Mouse (Mus musculus) CH12F3 (cell line): ENCODE measurements around the gene Tmem230.

Experiments
- in situ Hi-C: fragments of 300-500 bp; cut with MboI; formaldehyde crosslinking; loops from 2 replicates; pipeline ENCODE4 v1.14.3; 2020; ENCODE audit warnings: low sequenced_read_pairs

Gene Tmem230

DNA sequence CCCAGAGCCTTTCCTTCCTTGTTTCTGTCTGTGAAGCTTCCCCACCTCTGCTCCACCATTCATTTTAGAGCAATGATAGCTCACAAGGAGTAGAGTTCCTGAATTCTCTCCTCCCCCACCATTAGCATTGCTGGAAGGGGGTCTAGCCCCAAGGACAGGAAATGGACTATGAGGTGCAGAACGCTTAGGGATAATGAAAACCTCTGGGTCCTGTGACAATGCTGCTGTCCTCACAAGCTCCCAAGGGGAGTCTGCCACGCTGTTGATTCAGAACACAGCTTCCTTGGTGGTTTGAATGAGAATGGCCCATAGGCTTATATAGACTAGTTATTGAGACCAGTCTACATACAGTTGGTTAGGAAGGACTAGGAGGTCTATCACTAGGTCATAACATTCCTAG is 12.3 kb downstream of the Tmem230 start:
- in situ Hi-C loops, result no loop called here

DNA sequence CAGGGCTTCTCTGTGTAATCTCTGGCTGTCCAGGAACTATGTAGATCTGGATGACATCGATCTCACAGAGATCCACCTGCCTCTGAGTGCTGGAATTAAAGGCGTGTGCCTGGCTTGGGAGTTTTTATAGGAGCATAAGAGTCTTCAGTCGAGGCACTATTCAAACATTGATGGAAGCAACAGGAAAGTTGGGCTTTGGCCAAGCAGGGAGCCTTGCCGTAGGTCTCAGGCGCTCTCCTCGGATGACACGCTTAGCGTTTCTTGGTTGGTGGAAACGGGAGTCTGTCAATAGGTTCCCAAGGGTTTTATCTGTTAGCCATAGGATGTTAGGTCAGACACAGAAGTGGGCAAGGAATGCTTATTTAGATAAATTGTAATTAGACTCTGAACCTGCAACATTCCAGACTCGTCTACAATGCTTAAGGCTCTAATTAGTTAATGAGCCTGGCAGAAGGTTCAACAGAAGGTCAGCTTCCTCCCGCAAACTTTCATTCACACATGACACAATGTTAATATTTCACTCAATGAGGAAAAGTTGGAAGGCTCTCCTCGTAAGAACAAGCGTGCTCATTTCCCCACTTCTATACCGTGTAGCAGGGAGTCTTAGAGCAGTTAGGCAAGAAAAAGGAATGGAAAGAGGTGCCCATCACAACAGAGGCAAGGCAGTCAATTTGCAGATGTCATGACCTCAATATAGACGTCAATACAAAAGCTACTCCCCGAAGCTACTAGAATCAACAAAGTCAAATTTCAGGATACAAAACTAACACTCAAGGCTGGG is 13.4 kb downstream of the Tmem230 start:
- in situ Hi-C loops, result no loop called here

DNA sequence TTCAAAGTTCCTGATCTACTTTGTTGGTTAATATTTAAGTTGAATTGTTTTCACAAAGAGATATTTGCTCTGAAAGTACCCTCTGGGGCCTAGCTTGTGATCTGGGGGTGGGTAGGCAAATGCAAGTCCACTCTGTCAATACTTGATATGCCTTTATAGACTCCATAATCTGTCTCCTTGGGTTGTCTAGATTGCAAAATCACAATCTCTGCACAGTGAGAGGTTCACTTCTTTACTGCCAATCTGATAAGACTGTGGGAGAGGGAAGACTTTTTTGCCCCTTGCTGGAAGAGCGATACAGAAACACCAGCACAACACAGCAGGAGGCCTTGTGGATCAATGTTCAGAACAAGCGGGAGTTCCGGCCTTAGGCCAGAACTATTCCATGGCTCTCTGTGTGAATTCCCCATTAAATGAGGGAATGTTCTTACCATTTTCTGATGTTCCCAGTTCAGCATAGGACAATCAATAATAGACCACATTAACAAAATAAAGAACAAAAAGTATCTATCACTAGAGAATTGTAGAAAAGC is 15.1 kb downstream of the Tmem230 start:
- in situ Hi-C loops, result no loop called here

DNA sequence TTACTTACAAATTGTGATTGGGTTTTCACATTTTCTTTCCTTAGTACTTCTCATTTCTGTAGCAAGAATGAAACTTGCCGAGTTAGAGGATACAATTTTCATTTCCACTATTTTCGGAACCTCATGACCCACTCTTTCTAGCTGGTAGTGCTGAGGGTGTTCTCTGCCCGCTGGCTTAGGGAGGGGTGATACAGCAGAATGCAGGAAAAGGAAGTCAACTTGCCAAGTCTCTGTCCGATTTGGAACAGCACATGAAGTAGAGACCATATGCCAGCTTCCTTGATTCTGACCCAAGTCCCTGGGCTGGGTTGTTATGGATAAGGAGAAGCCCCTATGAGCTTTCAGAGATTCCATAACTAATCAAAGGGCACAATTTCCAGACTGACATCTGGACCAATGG is 23.2 kb downstream of the Tmem230 start:
- in situ Hi-C loops, result no loop called here

DNA sequence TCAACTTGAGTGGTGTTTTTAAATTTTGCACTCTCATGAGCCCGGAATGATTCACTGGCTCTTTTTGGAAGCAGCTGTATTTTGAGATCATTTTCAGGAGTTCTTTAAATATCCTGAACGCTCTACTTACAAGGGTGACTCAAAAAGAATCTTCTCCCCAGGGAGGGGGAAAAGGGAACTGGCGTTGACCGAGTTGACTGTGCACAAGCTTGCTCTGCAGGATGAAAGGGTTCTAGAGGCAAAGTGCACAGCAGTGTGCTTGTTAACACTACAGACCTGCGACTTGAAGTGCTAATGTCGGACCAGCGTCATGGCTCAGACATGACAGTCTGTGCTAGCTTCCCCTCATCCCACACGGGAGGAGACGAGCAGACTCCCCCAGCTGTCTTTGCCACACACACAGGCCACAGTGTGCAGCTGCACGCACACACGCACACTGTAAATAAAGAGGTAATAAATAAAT is 26.0 kb downstream of the Tmem230 start:
- in situ Hi-C loops, result no loop called here

DNA sequence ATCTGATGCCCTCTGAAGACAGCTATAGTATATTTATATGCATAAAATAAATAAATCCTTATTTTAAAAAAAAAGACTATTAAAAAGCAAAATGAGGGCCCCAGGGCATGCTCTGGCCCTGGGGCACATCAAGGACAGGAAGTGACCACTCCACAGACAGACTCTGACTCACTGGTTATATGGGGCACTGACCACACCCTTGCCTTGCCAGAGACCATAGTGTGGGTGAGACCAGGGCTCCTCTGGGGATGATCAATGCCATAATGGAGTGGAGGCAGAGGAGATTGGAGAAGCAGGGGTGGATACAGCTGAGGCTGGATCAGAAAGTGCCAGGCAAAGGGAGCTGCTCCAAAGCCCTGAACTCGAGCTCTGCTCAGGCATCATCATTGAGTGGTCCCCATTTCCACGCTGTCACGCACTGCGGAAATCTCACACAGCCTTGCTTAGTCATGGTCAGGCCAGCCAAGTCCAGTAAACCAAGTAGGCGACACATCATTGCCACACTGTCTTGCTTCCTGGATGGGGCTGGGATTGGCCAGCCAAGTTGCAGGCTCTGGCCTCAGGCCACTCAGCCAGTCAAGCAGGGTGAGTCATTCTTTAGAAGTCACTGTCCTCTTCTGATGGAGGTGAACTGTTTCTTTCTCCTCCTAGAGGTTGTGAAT is 35.5 kb downstream of the Tmem230 start:
- in situ Hi-C loops, result no loop called here

DNA sequence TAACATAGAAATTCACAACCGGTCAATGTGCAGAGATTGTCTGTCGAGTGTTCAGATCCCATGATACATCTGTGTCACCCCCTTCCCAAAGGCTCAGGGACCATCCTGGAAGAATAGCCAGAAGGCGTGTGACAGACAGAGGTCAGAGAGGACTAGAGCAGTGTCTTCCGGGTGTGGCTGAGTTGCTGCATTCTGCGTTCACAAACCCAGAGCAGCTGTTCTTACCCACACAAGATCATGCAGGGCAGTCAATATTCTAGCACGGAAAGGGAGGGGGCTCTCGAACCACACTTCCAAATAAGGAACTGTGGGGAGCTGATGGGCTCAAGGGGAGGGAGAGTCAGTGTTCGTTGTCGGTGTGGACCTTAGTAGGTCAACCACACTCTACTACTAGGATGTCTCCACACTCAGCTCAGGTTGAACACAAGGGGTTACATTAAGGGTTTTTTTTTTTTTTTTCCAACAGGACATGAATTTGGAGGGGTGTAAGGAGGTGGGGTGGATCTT is 36.7 kb downstream of the Tmem230 start:
- in situ Hi-C loops, result no loop called here

DNA sequence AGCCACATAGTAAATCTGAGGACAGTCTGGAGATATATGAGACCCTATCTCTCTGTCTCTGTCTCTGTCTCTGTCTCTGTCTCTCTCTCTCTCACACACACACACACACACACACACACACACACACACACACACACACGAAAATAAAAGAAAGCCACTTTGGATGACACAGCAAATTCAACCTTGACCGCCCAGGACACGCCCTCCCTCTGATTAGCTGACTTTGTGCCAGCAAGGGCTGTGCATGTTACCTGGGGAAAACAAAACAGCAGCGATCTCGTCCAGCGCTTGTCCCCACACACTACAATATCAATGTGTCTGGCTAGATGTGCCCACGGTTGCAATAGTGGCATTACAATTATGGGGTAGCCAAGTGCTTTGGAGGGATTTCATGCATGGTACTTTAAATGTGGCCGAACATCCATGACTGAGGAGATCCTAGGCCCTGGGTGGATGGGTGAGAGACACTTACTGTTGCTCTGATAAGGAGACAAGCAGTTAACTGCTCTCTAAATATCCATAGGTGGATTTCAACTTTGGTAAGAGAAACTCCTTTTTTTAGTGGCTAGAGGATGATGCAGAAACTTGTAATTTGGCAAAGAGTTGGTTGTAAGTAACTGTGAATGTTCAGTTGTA is 39.2 kb downstream of the Tmem230 start:
- in situ Hi-C loops, result no loop called here

DNA sequence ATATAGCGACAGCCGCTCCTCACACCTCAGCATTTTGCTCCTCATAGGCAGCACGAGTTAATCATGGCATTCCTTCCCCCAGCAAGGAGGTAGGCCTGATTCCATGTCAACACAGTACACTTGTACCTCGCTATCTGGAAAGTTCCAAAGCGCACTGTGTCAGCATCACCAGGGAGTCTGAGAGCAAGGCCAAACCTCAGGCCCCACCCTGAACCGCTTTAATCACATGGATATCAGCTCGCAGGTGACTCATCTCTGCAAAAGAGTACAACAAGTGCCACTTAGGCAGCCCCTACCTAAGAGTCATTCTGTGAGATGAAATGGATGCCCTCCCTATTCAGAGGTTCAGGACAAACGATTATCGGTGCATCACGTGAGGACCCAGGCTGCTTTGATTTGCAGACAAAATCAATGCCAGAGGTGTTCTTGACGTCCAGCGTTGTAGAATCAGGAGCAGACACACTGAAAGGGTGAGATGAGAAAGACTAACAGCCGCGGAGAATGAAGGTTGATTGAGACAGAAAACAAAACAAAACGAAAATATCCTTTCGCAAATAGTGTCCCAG is 41.2 kb downstream of the Tmem230 start:
- in situ Hi-C loops, result no loop called here

DNA sequence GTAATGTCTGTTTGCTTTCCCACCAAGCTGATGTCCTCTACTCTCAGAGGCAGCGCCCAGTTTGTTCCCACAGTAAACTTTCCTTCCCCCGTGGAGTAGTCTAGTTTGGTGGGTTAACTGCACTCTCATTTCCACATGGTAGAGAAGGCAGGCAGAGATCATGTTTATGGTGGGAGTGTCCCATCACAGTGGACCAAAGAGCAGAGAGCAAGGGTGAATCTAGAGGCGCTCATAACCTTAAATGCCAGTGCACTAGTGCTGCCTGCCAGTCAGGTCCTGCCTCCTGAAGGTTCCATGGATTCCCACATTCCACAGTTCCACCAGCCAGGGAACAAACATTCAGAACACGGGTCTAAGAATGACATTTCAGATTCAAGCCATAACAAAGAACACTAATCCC is 42.1 kb downstream of the Tmem230 start:
- in situ Hi-C loops, result no loop called here

DNA sequence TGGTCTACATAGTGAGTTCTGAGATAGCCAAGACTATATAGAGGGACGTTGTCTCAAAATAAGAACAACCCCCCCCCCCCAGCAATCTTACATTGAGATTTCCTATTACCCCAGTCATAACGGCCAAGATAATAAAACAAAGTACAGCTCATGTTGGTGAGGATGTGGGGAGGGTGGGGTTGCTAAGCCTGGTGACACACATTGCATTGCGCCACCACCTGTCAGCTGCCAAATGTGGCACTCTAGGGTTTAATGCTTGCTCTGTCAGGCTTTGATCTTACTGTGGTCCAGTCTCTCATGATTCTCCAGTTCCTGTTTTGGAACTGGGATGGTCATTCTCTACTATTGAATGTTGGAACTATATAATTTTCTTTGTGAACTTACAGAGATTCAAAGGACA is 43.8 kb downstream of the Tmem230 start:
- in situ Hi-C loops, result no loop called here

DNA sequence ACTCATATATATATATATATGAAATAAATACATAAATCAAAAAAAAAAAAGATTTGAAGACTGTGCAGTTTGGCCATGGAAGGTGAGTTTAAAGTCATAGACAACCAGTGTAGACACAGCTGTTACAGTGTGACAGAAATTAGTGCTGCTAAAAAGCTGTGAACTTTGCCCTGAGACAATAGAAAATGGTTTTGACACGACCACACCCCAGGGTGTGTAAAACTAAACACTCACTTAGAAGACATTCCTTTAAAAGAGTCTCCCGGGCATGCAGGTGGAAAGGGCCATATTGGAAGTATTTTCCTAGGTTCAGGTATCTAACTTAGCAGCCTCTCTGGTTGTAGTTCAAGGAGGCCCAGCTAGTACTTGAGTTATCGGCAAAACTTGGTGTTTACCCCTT is 44.4 kb downstream of the Tmem230 start:
- in situ Hi-C loops, result no loop called here

DNA sequence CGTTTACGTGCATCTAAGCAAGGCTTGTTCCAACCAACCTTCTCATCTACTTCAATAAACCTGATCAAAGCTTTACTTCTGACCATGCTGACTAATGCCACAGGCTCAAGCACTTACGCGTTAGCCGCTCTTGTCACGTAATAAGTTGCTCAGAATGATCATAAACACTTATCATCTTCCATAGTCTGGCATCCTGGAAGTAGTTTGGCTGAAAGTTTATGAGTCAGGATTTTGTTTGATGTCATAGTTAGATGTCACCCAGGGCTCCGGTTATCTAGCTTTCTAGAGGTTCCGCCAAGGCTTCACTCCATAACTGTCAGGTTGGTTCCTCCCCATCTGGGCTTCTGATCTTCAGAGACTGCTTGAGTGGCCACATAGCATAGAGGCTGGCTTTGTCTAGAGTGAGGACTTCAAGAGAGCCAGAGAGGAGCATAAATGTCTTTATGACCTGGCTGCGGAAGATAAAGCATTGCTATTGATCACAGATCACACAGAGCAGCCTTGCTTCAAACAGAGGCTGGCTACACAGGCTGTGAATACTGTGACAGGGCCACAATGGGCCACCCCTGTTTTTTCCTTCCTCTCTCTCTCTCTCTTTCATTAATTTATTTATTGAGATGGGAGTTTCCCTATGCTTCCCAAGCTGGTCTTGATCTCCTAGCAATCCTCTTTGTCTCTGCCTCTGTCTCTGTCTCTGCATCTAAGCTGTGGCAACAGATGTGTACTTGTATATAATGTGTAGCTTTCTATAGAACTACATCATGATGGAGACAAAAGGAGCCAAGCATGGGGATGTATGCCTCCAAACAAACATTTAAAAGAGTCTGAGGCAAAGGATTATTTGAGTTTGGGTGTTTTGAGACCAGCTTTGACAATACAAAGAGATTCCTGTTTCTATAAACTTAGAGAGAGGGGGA is 49.3 kb downstream of the Tmem230 start:
- in situ Hi-C loops, result no loop called here

DNA sequence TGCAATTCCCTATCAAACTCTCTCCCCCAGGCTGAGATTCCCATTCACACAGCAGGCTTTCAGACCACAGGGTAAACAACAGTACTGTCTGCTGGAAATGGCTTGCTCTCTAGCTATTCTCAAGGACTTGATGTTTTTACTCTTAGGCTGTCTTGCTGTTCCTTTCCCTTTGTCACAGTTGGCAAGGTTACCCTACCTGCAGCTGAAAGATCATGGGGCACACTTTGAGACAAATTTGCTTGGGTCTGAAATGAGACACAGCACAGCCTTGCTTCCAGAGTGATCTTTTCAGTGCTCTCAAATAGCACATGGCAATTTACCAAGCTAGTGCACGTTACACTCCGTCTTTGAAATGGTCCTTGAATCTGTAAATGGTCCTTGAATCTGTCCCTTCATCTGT is 52.0 kb downstream of the Tmem230 start:
- in situ Hi-C loops, result no loop called here

DNA sequence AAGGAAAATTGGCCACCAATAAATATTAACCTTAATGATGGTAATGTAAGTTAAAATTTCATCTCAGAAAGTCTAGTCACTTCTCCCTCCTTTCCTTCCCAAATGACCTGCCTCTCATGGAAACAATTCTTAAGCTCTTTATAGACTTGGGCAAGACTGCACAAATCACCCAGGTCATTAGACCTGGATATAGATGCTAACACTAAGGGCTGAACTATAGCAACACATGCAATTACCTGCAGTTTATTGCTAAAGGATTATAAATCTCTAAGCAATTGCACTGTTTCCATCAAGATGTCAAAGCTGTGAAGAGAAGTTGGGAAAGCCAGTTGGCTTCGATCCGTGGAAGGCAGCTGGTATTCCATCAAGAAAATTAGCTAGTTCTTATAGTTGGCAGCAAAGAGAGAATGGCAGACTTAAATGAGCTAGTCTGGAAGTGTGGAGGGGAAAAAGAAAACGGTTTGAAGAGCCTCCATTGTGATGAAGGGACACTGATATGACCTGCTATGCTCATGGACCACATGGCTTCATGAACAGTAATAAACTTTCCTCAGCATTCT is 56.9 kb downstream of the Tmem230 start:
- in situ Hi-C loops, result no loop called here
